Comparison of ENCODE assay signal across 23 mouse cellular contexts in genomic region chr2:79957659-79958340, GRCm38 (mm10).
DNase-seq lines count a peak whose midpoint lies in the region; ATAC-seq and TF ChIP-seq lines count a peak whose summit lies in the region.
"Had no signal": no experiment of that assay in that cellular context is flagged by ENCODE, and none has a peak within 500 bp of the region (broad histone marks: within the 10 kb centered on the region; RNA-seq: fewer than 3 reads in every experiment).

No protein-coding gene starts in this region.

- no peaks in the 10 kb centered on the region for H3K36me3 ChIP-seq in lung, embryonic 14.5 days (ENCODE audit: insufficient read depth)
- H3K36me3 ChIP-seq in stomach, embryonic 14.5 days (ENCODE audit: control insufficient read depth, insufficient read depth, low read length): no peaks in the 10 kb centered on the region
- no peaks in the 10 kb centered on the region for H3K36me3 ChIP-seq in stomach, postnatal 0 days (ENCODE audit: control insufficient read depth, insufficient read depth, low read length)
- H3K36me3 ChIP-seq: heart, embryonic 12.5 days; hindbrain, embryonic 13.5 days; midbrain, embryonic 12.5 days had no signal

- no peak for TF ChIP-seq EP300 in stomach, postnatal 0 days (optimal IDR thresholded peaks at IDR 0.05)

- no peak overlapping the region for H3K4me2 ChIP-seq in lung, embryonic 14.5 days
- no peak overlapping the region for H3K4me2 ChIP-seq in stomach, embryonic 14.5 days (replicated peaks; ENCODE audit: low read depth, low read length)
- no peak overlapping the region for H3K4me2 ChIP-seq in stomach, postnatal 0 days (replicated peaks; ENCODE audit: low read depth)
- H3K4me2 ChIP-seq: heart, embryonic 12.5 days; hindbrain, embryonic 13.5 days; midbrain, embryonic 12.5 days had no signal

- 24% methylated on average over 6 of the region's 6 CpGs for WGBS in lung, embryonic 14.5 days
- 40% methylated on average over 6 of the region's 6 CpGs for WGBS in lung, adult 2 months
- 35% methylated on average over 6 of the region's 6 CpGs for WGBS in stomach, embryonic 14.5 days
- 39% methylated on average over 6 of the region's 6 CpGs for WGBS in stomach, postnatal 0 days

- H3K4me1 ChIP-seq in lung, embryonic 14.5 days (ENCODE audit: insufficient read depth): no peaks in the 10 kb centered on the region
- H3K4me1 ChIP-seq in lung, adult 2 months (ENCODE audit: control insufficient read depth, insufficient read depth, low read length): peaks cover 2% of the 10 kb centered on the region; the same call in 1 of the 2 replicates
- H3K4me1 ChIP-seq in stomach, embryonic 14.5 days (ENCODE audit: control insufficient read depth, insufficient read depth, low read length): no peaks in the 10 kb centered on the region
- H3K4me1 ChIP-seq in stomach, postnatal 0 days (replicated peaks; ENCODE audit: control insufficient read depth, insufficient read depth): no peaks in the 10 kb centered on the region
- H3K4me1 ChIP-seq: heart, embryonic 12.5 days; hindbrain, embryonic 13.5 days; midbrain, embryonic 12.5 days had no signal

- no peak overlapping the region for H3K9ac ChIP-seq in lung, embryonic 14.5 days
- H3K9ac ChIP-seq in stomach, embryonic 14.5 days (replicated peaks; ENCODE audit: low read depth, low read length): no peak overlapping the region
- H3K9ac ChIP-seq in stomach, postnatal 0 days (ENCODE audit: low read length): no peak overlapping the region
- H3K9ac ChIP-seq: heart, embryonic 12.5 days; hindbrain, embryonic 13.5 days; midbrain, embryonic 12.5 days had no signal

- ATAC-seq in lung, embryonic 14.5 days (ENCODE audit: insufficient read depth): peak; percentile 97
- ATAC-seq in stomach, embryonic 14.5 days (ENCODE audit: insufficient number of reproducible peaks, insufficient read depth, low FRiP score, low read depth): no peak; the same call in 1 of the 2 replicates
- ATAC-seq in stomach, postnatal 0 days (ENCODE audit: low FRiP score, low TSS enrichment): no peak
- ATAC-seq: forebrain, embryonic 14.5 days had no signal

- H3K4me3 ChIP-seq in lung, embryonic 14.5 days (ENCODE audit: low read depth, low read length): no peak overlapping the region
- H3K4me3 ChIP-seq in lung, adult 2 months (replicated peaks; ENCODE audit: extremely low read depth, low read depth, low read length): no peak overlapping the region
- H3K4me3 ChIP-seq in stomach, embryonic 14.5 days (ENCODE audit: low read depth, low read length): no peak overlapping the region
- no peak overlapping the region for H3K4me3 ChIP-seq in stomach, postnatal 0 days (ENCODE audit: low read depth, low read length)
- H3K4me3 ChIP-seq: heart, adult 2 months; heart, embryonic 12.5 days; hindbrain, embryonic 13.5 days; midbrain, embryonic 12.5 days had no signal

- no peaks in the 10 kb centered on the region for H3K9me3 ChIP-seq in lung, embryonic 14.5 days (ENCODE audit: low read depth, low read length)
- H3K9me3 ChIP-seq in stomach, embryonic 14.5 days (ENCODE audit: control insufficient read depth, low read depth, low read length): no peaks in the 10 kb centered on the region
- no peaks in the 10 kb centered on the region for H3K9me3 ChIP-seq in stomach, postnatal 0 days (ENCODE audit: control insufficient read depth, low read length)
- H3K9me3 ChIP-seq: heart, embryonic 12.5 days; hindbrain, embryonic 13.5 days; midbrain, embryonic 12.5 days had no signal

- DNase-seq in lung, embryonic 14.5 days: peak; percentile 94
- DNase-seq in lung, adult 2 months: no peak
- no peak for DNase-seq in stomach, postnatal 0 days (ENCODE audit: low spot score)
- DNase-seq in lung, postnatal 36 days: peak; percentile 12
- no peak for DNase-seq in thymus, postnatal 10 days (ENCODE audit: low spot score in 2 of 2)
- no peak for DNase-seq in embryo, embryonic 9.5 days (ENCODE audit: extremely low spot score)
- DNase-seq: adrenal gland, adult 2 months; adrenal gland, postnatal 36 days; B cell, adult 2 months; cerebellum, adult 18-20 months; cerebellum, postnatal 14 days; heart, adult 2 months; heart, postnatal 4 days; kidney, adult 2 months; kidney, postnatal 10 days; liver; thymus, adult 2 months; thymus, postnatal 4 days had no signal

- no peak overlapping the region for H3K27ac ChIP-seq in lung, embryonic 14.5 days (ENCODE audit: low read depth)
- H3K27ac ChIP-seq in stomach, embryonic 14.5 days (ENCODE audit: low read length): peak overlapping the region; percentile 45; the same call in 1 of the 2 replicates
- no peak overlapping the region for H3K27ac ChIP-seq in stomach, postnatal 0 days (replicated peaks)
- H3K27ac ChIP-seq: heart, adult 2 months; hindbrain, embryonic 13.5 days; midbrain, embryonic 12.5 days had no signal

- no peaks in the 10 kb centered on the region for H3K27me3 ChIP-seq in lung, embryonic 14.5 days (ENCODE audit: insufficient read depth, low read length)
- H3K27me3 ChIP-seq in stomach, embryonic 14.5 days (ENCODE audit: control insufficient read depth, insufficient read depth, low read length): no peaks in the 10 kb centered on the region
- no peaks in the 10 kb centered on the region for H3K27me3 ChIP-seq in stomach, postnatal 0 days (ENCODE audit: control insufficient read depth, insufficient read depth, low read length)
- H3K27me3 ChIP-seq: heart, embryonic 12.5 days; hindbrain, embryonic 13.5 days; midbrain, embryonic 12.5 days had no signal

- TF ChIP-seq CTCF in lung, embryonic 14.5 days (IDR thresholded peaks at IDR 0.05; ENCODE audit: low read depth): 0 out of 2 replicates have a peak, but pooled peaks have one; percentile 2
- TF ChIP-seq CTCF in lung, adult 2 months (IDR thresholded peaks at IDR 0.05; ENCODE audit: insufficient read depth, low read length): no peak
- no peak for TF ChIP-seq CTCF in stomach, postnatal 0 days (IDR thresholded peaks at IDR 0.05; ENCODE audit: low read depth)

- no peak for TF ChIP-seq POLR2A in lung, adult 2 months (IDR thresholded peaks at IDR 0.05; ENCODE audit: borderline replicate concordance, extremely low read depth, low read depth, low read length)

Comparison
In these comparisons a context has a peak if more than half of its experiments do, and no peak if none do; other contexts are left out.
1. DNase-seq: peak in lung, embryonic 14.5 days (single experiment) and lung, postnatal 36 days (single experiment); none in lung, adult 2 months (single experiment), stomach, postnatal 0 days (single experiment), thymus, postnatal 10 days (0 of 2) and embryo, embryonic 9.5 days (single experiment).